In the genomic region with DNA sequence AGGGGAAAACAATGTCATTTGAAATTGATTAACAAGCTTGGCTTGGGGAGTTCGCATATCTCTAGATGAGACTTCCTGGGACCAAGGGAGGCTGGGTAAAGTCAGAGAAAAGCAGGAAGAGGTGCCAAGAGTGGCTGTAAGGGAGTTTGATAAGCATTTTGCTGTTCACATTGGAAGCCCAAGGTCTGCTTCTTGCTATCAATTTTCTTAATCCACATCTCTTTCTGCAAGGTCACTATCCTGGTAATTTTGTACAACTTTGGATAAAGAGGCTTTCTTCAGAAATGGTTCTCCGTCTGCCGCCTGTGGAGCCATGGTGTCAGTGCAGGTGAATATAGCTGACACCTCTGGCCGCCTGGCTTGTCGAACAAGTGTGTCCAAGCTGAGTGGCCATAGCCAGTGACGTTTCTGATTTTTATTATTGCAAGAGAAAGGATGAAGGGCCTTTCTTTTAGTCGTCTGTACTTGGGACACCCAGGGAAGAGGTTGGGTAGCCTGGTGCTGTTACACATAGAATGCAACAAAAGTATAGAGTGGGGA, we compare ENCODE assay signal across 8 mouse cellular contexts. TPM values are rescaled to one million over a fixed set of nuclear protein-coding genes. Genes with fewer than 3 reads are reported as not detected.
DNase-seq lines count a peak whose midpoint lies in the region; ATAC-seq and TF ChIP-seq lines count a peak whose summit lies in the region.

No protein-coding gene starts in this region.

- WGBS in forebrain, embryonic 16.5 days = 6% methylated on average over 7 of the region's 7 CpGs

- H3K36me3 ChIP-seq in forebrain, embryonic 16.5 days (ENCODE audit: control insufficient read depth, insufficient read depth) = no peaks in the 10 kb centered on the region; the same call in 1 of the 2 replicates

- H3K27me3 ChIP-seq in forebrain, embryonic 16.5 days (replicated peaks; ENCODE audit: control insufficient read depth, insufficient read depth, low read length) = no peaks in the 10 kb centered on the region

- H3K9ac ChIP-seq in forebrain, embryonic 16.5 days (replicated peaks; ENCODE audit: low read depth, low read length) = peak overlapping the region; percentile 86

- peak overlapping the region; percentile 83 for H3K4me2 ChIP-seq in forebrain, embryonic 16.5 days (ENCODE audit: low read length)

- peak overlapping the region; percentile 93 for H3K4me3 ChIP-seq in layer of hippocampus, adult 2 months
- peak overlapping the region; percentile 98 for H3K4me3 ChIP-seq in forebrain, embryonic 16.5 days (replicated peaks; ENCODE audit: low read length)

- peak overlapping the region; percentile 95 for H3K27ac ChIP-seq in layer of hippocampus, adult 2 months
- H3K27ac ChIP-seq in forebrain, embryonic 16.5 days (ENCODE audit: low read length) = peak overlapping the region; percentile 91

- peak; percentile 73 for TF ChIP-seq CTCF in layer of hippocampus, adult 2 months (conservative IDR thresholded peaks at IDR 0.05)

- H3K9me3 ChIP-seq in forebrain, embryonic 16.5 days (ENCODE audit: control insufficient read depth, low read length) = no peaks in the 10 kb centered on the region

- ATAC-seq in activated CD4-positive, CD25-positive, alpha-beta regulatory T cell, adult 4 months = peak; percentile 12
- no peak for ATAC-seq in forebrain, embryonic 16.5 days

- peaks cover 17% of the 10 kb centered on the region for H3K4me1 ChIP-seq in forebrain, embryonic 16.5 days (replicated peaks; ENCODE audit: control insufficient read depth, insufficient read depth, low read length)

- no peak for DNase-seq in layer of hippocampus, adult 2 months (ENCODE audit: low spot score in 2 of 2)
- DNase-seq in layer of hippocampus, adult 11-12 months (ENCODE audit: low spot score) = no peak
- peak; percentile 72 for DNase-seq in kidney, postnatal 10 days
- peak; percentile 71 for DNase-seq in lung, postnatal 36 days
- DNase-seq in retina, postnatal 1 day = peak; percentile 75
- DNase-seq in adrenal gland, adult 8-10 months = no peak

RNA-seq across cellular contexts. Expression of a gene that starts 0.5 kb away (rescaled TPM):
- 10 to 100 TPM; 63.4 to 71.4 TPM for total RNA-seq in layer of hippocampus, adult 2 months (2021)
- 10 to 100 TPM; 25.6 to 26.7 TPM for polyA plus RNA-seq in activated CD4-positive, CD25-positive, alpha-beta regulatory T cell, adult 4 months (2017; shearing (Covaris generic))
- 93.4 and 111 TPM in 2 replicates for polyA plus RNA-seq in forebrain, embryonic 16.5 days (2015; fragmentation: Nextera tagmentation; extraction: Ambion mirVana)
- total RNA-seq in adrenal gland, adult 8-10 months (2022) = 10 to 100 TPM; 73.5 to 98.2 (median 85.7) TPM

RNA-seq across cellular contexts. Expression of a gene that starts 5.2 kb away (rescaled TPM):
- total RNA-seq in layer of hippocampus, adult 2 months (2021) = 1 to 10 TPM; 2.4 to 3.3 TPM
- polyA plus RNA-seq in activated CD4-positive, CD25-positive, alpha-beta regulatory T cell, adult 4 months (2017; shearing (Covaris generic)) = not detected
- polyA plus RNA-seq in forebrain, embryonic 16.5 days (2015; fragmentation: Nextera tagmentation; extraction: Ambion mirVana) = 5.5 and 8.2 TPM in 2 replicates
- total RNA-seq in adrenal gland, adult 8-10 months (2022) = 1 to 10 TPM; 2.8 to 5.4 (median 4.0) TPM

RNA-seq across cellular contexts. Expression of a gene that starts 56.5 kb away (rescaled TPM):
- total RNA-seq in layer of hippocampus, adult 2 months (2021) = not detected
- not detected for polyA plus RNA-seq in activated CD4-positive, CD25-positive, alpha-beta regulatory T cell, adult 4 months (2017; shearing (Covaris generic))
- not detected in 2 replicates for polyA plus RNA-seq in forebrain, embryonic 16.5 days (2015; fragmentation: Nextera tagmentation; extraction: Ambion mirVana)
- under 1 TPM in 1 of 4 experiments, not detected in 3; 0.73 TPM for total RNA-seq in adrenal gland, adult 8-10 months (2022)

Comparison
In these comparisons a context has a peak if more than half of its experiments do, and no peak if none do; other contexts are left out.
1. DNase-seq: peak in kidney, postnatal 10 days (single experiment), lung, postnatal 36 days (single experiment) and retina, postnatal 1 day (single experiment); none in layer of hippocampus, adult 2 months (0 of 2), layer of hippocampus, adult 11-12 months (single experiment) and adrenal gland, adult 8-10 months (single experiment).